Mouse (Mus musculus): ENCODE results near the gene Palmd. TPM values are rescaled to one million over a fixed set of nuclear protein-coding genes. Genes with fewer than 3 reads are reported as not detected.

Palmd gene
- polyA plus RNA-seq, 1 experiment from 2014 or later = 9.2 TPM

DNA sequence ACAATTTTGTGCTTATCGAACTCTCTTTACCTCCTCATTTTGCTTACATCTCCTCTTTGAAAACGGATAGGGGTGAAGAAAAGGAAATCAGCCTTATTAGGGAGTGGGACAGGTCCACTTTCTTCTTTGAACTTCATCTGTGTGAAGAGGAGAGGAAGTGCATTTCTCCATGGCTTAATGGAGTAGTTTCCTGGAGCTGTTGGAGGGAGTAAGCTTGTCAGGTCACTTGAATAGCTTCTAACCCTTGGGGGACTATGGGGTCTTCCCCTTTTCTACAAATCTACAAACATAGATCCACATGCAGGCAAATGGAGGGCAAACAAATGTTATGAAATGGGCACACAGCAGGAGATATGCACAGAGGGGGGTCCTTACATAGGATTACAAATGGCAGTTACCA is 17.7 kb upstream of the Palmd start:
- no peaks in the 10 kb centered on the region for H3K9me3 ChIP-seq (replicated peaks; ENCODE audit: control insufficient read depth, low read length, poor library complexity, severe bottlenecking)
- H3K9ac ChIP-seq (ENCODE audit: low read depth, low read length) = no peak overlapping the region
- H3K4me2 ChIP-seq (ENCODE audit: low read length) = no peak overlapping the region
- H3K36me3 ChIP-seq (ENCODE audit: control insufficient read depth, insufficient read depth, low read length) = no peaks in the 10 kb centered on the region
- H3K27me3 ChIP-seq (ENCODE audit: control insufficient read depth, insufficient read depth, low read depth, low read length) = no peaks in the 10 kb centered on the region
- 75% methylated on average over 2 of the region's 2 CpGs for WGBS
- H3K27ac ChIP-seq (ENCODE audit: low read length) = no peak overlapping the region
- no peak overlapping the region for H3K4me3 ChIP-seq (ENCODE audit: low read depth, low read length)
- H3K4me1 ChIP-seq (ENCODE audit: control insufficient read depth, insufficient read depth, low read length) = peaks cover 4% of the 10 kb centered on the region; the same call in 1 of the 2 replicates
- ATAC-seq = no peak

DNA sequence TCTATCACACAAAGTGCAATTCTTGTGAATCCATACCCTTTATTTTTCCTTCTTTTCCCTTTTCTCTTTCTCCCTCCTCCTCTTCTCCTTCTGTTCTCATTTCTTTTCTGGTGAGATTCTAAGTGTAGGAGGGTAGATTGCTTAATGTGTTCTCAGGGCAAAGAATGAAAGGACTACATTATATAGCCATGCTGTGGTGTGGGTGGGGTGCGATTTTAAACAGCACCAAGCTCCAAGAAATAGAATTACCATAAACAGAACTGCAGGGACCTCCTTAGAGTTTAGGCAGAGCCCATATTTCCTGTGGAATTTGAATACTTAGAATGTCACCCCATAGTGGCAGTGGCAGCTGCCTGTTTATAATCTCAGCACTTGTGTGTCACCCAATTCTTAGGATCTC is 17.0 kb upstream of the Palmd start:
- H3K27me3 ChIP-seq (ENCODE audit: control insufficient read depth, insufficient read depth, low read depth, low read length) = no peaks in the 10 kb centered on the region
- no peak for ATAC-seq

DNA sequence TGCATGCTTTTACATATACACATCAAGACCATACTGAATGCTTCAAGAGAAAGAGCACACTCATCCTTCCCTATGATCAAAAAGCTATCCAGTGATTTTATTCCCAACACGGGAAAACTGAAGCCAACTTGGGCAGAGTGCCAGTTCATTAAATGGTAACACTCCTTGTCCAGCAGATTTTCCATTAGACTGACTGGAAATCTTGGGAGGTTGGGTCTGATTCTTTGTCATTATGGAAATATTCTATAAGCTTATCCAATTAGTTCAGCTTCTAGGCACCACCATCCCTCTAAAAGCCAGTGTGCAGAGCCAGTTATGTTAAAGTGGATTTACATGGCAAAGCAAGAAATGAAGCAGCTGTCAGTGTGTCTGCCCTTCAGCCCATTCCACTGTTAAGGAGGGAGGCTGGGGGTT is 16.3 kb upstream of the Palmd start:
- Histone ChIP-seq H3K27me3 (ENCODE audit: control insufficient read depth, insufficient read depth, low read depth, low read length) (no peaks in the 10 kb centered on the region), H3K36me3 (ENCODE audit: control insufficient read depth, insufficient read depth, low read length) (no peaks in the 10 kb centered on the region), H3K9me3 (replicated peaks; ENCODE audit: control insufficient read depth, low read length, poor library complexity, severe bottlenecking) (no peaks in the 10 kb centered on the region), H3K4me2 (ENCODE audit: low read length) (no peak overlapping the region), H3K9ac (ENCODE audit: low read depth, low read length) (no peak overlapping the region), H3K4me1 (ENCODE audit: control insufficient read depth, insufficient read depth, low read length) (peaks cover 4% of the 10 kb centered on the region; the same call in 1 of the 2 replicates), H3K4me3 (ENCODE audit: low read depth, low read length) (no peak overlapping the region), H3K27ac (ENCODE audit: low read length) (no peak overlapping the region)
- peak; percentile 86 for ATAC-seq
- 5% methylated on average over 1 of the region's 1 CpGs for WGBS

More for the DNA sequence above, 17.0 kb upstream of the Palmd start:
- Histone ChIP-seq H3K36me3 (ENCODE audit: control insufficient read depth, insufficient read depth, low read length) (no peaks in the 10 kb centered on the region), H3K4me3 (ENCODE audit: low read depth, low read length) (no peak overlapping the region), H3K27ac (ENCODE audit: low read length) (no peak overlapping the region), H3K9me3 (replicated peaks; ENCODE audit: control insufficient read depth, low read length, poor library complexity, severe bottlenecking) (no peaks in the 10 kb centered on the region), H3K4me1 (ENCODE audit: control insufficient read depth, insufficient read depth, low read length) (peaks cover 4% of the 10 kb centered on the region; the same call in 1 of the 2 replicates), H3K4me2 (ENCODE audit: low read length) (no peak overlapping the region), H3K9ac (ENCODE audit: low read depth, low read length) (no peak overlapping the region)
- WGBS = 35% methylated on average over 1 of the region's 1 CpGs

GRCm38 (mm10) chr3:116981811-116982575 is 13.2 kb upstream of the Palmd start:
- no peak for ATAC-seq
- Histone ChIP-seq H3K36me3 (ENCODE audit: control insufficient read depth, insufficient read depth, low read length) (no peaks in the 10 kb centered on the region), H3K4me3 (ENCODE audit: low read depth, low read length) (no peak overlapping the region), H3K9me3 (replicated peaks; ENCODE audit: control insufficient read depth, low read length, poor library complexity, severe bottlenecking) (peaks cover 5% of the 10 kb centered on the region; the same call in 1 of the 2 replicates), H3K4me1 (ENCODE audit: control insufficient read depth, insufficient read depth, low read length) (peaks cover 4% of the 10 kb centered on the region; the same call in 1 of the 2 replicates), H3K27me3 (ENCODE audit: control insufficient read depth, insufficient read depth, low read depth, low read length) (no peaks in the 10 kb centered on the region), H3K4me2 (ENCODE audit: low read length) (no peak overlapping the region), H3K27ac (ENCODE audit: low read length) (no peak overlapping the region), H3K9ac (ENCODE audit: low read depth, low read length) (no peak overlapping the region)
- WGBS = 75% methylated on average over 9 of the region's 9 CpGs

- Histone ChIP-seq H3K9ac (ENCODE audit: low read depth, low read length) (no peak overlapping the region), H3K9me3 (replicated peaks; ENCODE audit: control insufficient read depth, low read length, poor library complexity, severe bottlenecking) (no peaks in the 10 kb centered on the region), H3K4me2 (ENCODE audit: low read length) (no peak overlapping the region), H3K4me3 (ENCODE audit: low read depth, low read length) (no peak overlapping the region), H3K4me1 (ENCODE audit: control insufficient read depth, insufficient read depth, low read length) (peaks cover 15% of the 10 kb centered on the region), H3K27ac (ENCODE audit: low read length) (no peak overlapping the region; the same call in 1 of the 2 replicates), H3K27me3 (ENCODE audit: control insufficient read depth, insufficient read depth, low read depth, low read length) (no peaks in the 10 kb centered on the region), H3K36me3 (ENCODE audit: control insufficient read depth, insufficient read depth, low read length) (no peaks in the 10 kb centered on the region)
- ATAC-seq = no peak
- WGBS = 55% methylated on average over 5 of the region's 5 CpGs
These were observed 999 bp upstream of the Palmd start for GRCm38 (mm10) chr3:116969786-116970185.

DNA sequence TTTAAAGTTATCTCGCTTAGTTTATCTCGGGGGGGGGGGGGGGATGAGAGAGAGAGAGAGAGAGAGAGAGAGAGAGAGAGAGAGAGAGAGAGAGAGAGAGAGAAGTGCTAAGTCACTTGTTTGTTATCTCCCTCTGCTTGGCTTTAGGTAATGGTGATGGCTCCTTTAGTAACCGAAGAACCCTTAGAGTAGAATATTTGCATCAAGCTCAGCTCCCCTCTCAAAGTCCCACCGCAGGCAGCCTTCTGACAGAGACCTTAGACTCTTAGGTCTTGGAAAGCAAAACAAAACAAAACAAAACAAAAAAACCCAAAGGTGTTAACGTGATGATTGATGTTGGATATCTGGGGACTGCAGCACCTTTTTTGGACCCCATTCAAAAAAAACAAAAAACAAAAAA is 216 bp upstream of the Palmd start:
- H3K4me2 ChIP-seq (ENCODE audit: low read length) = peak overlapping the region; percentile 69
- peak; percentile 54; the same call in 1 of the 2 replicates for ATAC-seq
- H3K27me3 ChIP-seq (ENCODE audit: control insufficient read depth, insufficient read depth, low read depth, low read length) = no peaks in the 10 kb centered on the region
- H3K9me3 ChIP-seq (replicated peaks; ENCODE audit: control insufficient read depth, low read length, poor library complexity, severe bottlenecking) = no peaks in the 10 kb centered on the region
- H3K27ac ChIP-seq (ENCODE audit: low read length) = peak overlapping the region; percentile 81
- 11% methylated on average over 4 of the region's 5 CpGs for WGBS
- H3K4me3 ChIP-seq (ENCODE audit: low read depth, low read length) = peak overlapping the region; percentile 44
- peak overlapping the region; percentile 71 for H3K9ac ChIP-seq (ENCODE audit: low read depth, low read length)
- no peaks in the 10 kb centered on the region for H3K36me3 ChIP-seq (ENCODE audit: control insufficient read depth, insufficient read depth, low read length)
- peaks cover 15% of the 10 kb centered on the region for H3K4me1 ChIP-seq (ENCODE audit: control insufficient read depth, insufficient read depth, low read length)

DNA sequence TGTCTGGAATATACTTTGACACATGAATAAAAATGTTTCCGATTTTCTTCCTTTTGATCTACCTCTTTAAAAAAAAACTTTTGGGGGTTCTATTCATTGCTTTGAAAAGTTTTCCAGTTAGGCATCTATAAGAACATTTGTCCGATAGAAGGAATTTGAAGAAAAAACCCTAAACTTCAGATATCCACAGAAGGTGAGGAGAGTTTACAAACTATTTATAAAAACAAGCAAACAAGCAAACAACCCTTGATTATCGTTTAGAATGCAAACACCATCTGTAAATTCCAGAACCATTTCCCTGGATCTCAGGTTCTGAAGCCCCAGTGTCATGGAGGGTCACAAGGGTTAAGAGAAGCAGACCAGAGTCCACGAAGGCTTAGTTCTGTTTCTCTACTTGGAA is 820 bp downstream of the Palmd start, which contains the start of gene 4930455H04Rik:
TSS of gene 4930455H04Rik (plus strand) at position 301 of the 400 bp plus-strand sequence.
- Histone ChIP-seq H3K4me3 (ENCODE audit: low read depth, low read length) (peak within 1 kb of the TSS; percentile 44), H3K27ac (ENCODE audit: low read length) (peak within 1 kb of the TSS; percentile 81), H3K4me1 (ENCODE audit: control insufficient read depth, insufficient read depth, low read length) (peaks cover 15% of the 10 kb centered on the region), H3K27me3 (ENCODE audit: control insufficient read depth, insufficient read depth, low read depth, low read length) (no peaks in the 10 kb centered on the region), H3K9me3 (replicated peaks; ENCODE audit: control insufficient read depth, low read length, poor library complexity, severe bottlenecking) (no peaks in the 10 kb centered on the region), H3K9ac (ENCODE audit: low read depth, low read length) (peak within 1 kb of the TSS; percentile 71), H3K36me3 (ENCODE audit: control insufficient read depth, insufficient read depth, low read length) (no peaks in the 10 kb centered on the region), H3K4me2 (ENCODE audit: low read length) (peak within 1 kb of the TSS; percentile 69)
- no peak for ATAC-seq
- 63% methylated on average over 4 of the region's 4 CpGs for WGBS

DNA sequence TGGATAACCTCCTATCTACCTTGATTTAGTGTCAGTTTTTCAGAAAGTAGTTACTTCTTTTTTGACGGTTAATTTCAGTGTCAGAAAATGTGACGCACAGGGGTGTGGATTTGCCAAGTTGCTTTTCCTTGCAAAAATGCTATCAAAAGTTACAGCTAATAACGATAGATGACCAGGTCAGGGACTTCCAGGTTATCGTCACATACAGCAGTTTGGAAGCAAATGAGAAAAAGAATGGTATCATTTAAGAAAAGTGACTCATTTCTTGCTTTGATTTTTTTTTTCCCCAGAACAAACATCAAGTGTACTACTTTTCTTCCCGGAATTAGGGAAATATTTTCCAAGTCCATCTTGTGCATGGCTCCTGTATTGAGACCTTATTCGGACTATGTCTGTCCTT is 1.4 kb downstream of the Palmd start:
- no peak overlapping the region for H3K27ac ChIP-seq (ENCODE audit: low read length)
- no peak overlapping the region for H3K9ac ChIP-seq (ENCODE audit: low read depth, low read length)

DNA sequence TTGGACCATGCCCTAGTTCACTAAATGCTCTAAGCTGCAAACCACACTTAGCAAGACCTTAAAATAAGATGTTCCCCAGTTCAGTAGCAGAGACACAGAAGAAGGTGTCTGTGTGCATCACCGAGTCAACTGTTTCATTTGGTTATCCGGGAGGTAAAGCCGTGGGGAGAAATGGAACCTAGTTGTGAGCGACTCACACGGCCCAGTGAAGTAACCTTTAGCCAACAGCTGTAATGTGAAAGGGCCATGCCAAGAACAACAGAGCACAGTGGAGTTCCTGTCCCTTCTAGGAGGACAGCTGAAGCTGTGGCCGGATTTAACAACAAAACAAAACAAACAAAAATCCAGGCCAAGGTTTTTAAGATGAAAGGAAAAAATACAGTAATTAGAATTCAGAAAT is 2.0 kb downstream of the Palmd start:
- WGBS = 57% methylated on average over 6 of the region's 6 CpGs
- no peaks in the 10 kb centered on the region for H3K9me3 ChIP-seq (replicated peaks; ENCODE audit: control insufficient read depth, low read length, poor library complexity, severe bottlenecking)
- H3K4me1 ChIP-seq (ENCODE audit: control insufficient read depth, insufficient read depth, low read length) = peaks cover 15% of the 10 kb centered on the region
- H3K4me2 ChIP-seq (ENCODE audit: low read length) = peak overlapping the region; percentile 34
- H3K9ac ChIP-seq (ENCODE audit: low read depth, low read length) = no peak overlapping the region
- no peak overlapping the region for H3K4me3 ChIP-seq (ENCODE audit: low read depth, low read length)
- ATAC-seq = no peak
- H3K36me3 ChIP-seq (ENCODE audit: control insufficient read depth, insufficient read depth, low read length) = no peaks in the 10 kb centered on the region
- H3K27ac ChIP-seq (ENCODE audit: low read length) = peak overlapping the region; percentile 50; the same call in 1 of the 2 replicates
- H3K27me3 ChIP-seq (ENCODE audit: control insufficient read depth, insufficient read depth, low read depth, low read length) = no peaks in the 10 kb centered on the region

More for the DNA sequence above, 1.4 kb downstream of the Palmd start:
- no peaks in the 10 kb centered on the region for H3K27me3 ChIP-seq (ENCODE audit: control insufficient read depth, insufficient read depth, low read depth, low read length)
- H3K36me3 ChIP-seq (ENCODE audit: control insufficient read depth, insufficient read depth, low read length) = no peaks in the 10 kb centered on the region
- ATAC-seq = no peak
- H3K9me3 ChIP-seq (replicated peaks; ENCODE audit: control insufficient read depth, low read length, poor library complexity, severe bottlenecking) = no peaks in the 10 kb centered on the region
- 84% methylated on average over 6 of the region's 6 CpGs for WGBS
- peak overlapping the region; percentile 15; the same call in 1 of the 2 replicates for H3K4me3 ChIP-seq (ENCODE audit: low read depth, low read length)
- peak overlapping the region; percentile 34 for H3K4me2 ChIP-seq (ENCODE audit: low read length)
- peaks cover 15% of the 10 kb centered on the region for H3K4me1 ChIP-seq (ENCODE audit: control insufficient read depth, insufficient read depth, low read length)

Data from midbrain, embryonic 16.5 days (tissue).